Mouse (Mus musculus) myocyte (in vitro differentiated cells): ENCODE results near the gene Tubgcp6. TPM values are rescaled to one million over a fixed set of nuclear protein-coding genes. Genes with fewer than 3 reads are reported as not detected.

Experiments used
- H3K27me3 ChIP-seq: one replicate; pipeline ENCODE4 v1.6.1; 2011; ENCODE audit not compliant: control insufficient read depth, insufficient read depth, insufficient read length
- H3K36me3 ChIP-seq: one replicate; pipeline ENCODE4 v1.6.1; 2011; ENCODE audit not compliant: control insufficient read depth, insufficient read depth
- H3K4me2 ChIP-seq: one replicate; pipeline ENCODE4 v1.6.1; 2011; ENCODE audit warnings: low read depth, control low read depth
- H3K4me3 ChIP-seq: one replicate; pipeline ENCODE4 v1.5.1; 2011; ENCODE audit warnings: mild to moderate bottlenecking, control low read depth, moderate library complexity
- H3K79me2 ChIP-seq: one replicate; pipeline ENCODE4 v1.6.1; 2011; ENCODE audit not compliant: control insufficient read depth, insufficient read depth
- H3ac ChIP-seq: one replicate; pipeline ENCODE4 v1.6.1; 2011; ENCODE audit not compliant: control insufficient read depth, insufficient read length
- CEBPB ChIP-seq: IDR thresholded peaks from 2 replicates; pipeline ENCODE4 v1.6.1; 2011; ENCODE audit warnings: mild to moderate bottlenecking, moderate library complexity; ENCODE audit not compliant: poor library complexity, insufficient read depth, severe bottlenecking
- E2F4 ChIP-seq: IDR thresholded peaks from one replicate; pipeline ENCODE4 v1.6.1; 2011; ENCODE audit warnings: mild to moderate bottlenecking, control low read depth, moderate library complexity; ENCODE audit not compliant: insufficient read depth
- MAX ChIP-seq: IDR thresholded peaks from one replicate; pipeline ENCODE4 v1.6.1; 2011; ENCODE audit warnings: low read depth, mild to moderate bottlenecking, control low read depth
- MYOD1 ChIP-seq, 3 experiments: IDR thresholded peaks; one replicate each; pipeline ENCODE4 v1.6.1; 2011; ENCODE audit warnings: control low read depth in 2 of 3, low read depth in 2 of 3, mild to moderate bottlenecking in 2 of 3, moderate library complexity in 1 of 3; ENCODE audit not compliant: insufficient read length in 2 of 3, control insufficient read depth in 1 of 3
- MYOG ChIP-seq, 3 experiments: IDR thresholded peaks; one replicate each; pipeline ENCODE4 v1.6.1; 2011; ENCODE audit warnings: control low read depth in 2 of 3, low read depth in 2 of 3, mild to moderate bottlenecking in 2 of 3; ENCODE audit not compliant: insufficient read length in 2 of 3, control insufficient read depth in 1 of 3, insufficient read depth in 1 of 3
- POLR2A ChIP-seq: IDR thresholded peaks from one replicate; pipeline ENCODE4 v1.6.1; 2011; ENCODE audit warnings: low read depth, mild to moderate bottlenecking, control low read depth, moderate library complexity; ENCODE audit not compliant: insufficient read length
- POLR2AphosphoS2 ChIP-seq: IDR thresholded peaks from one replicate; pipeline ENCODE4 v1.6.1; 2011; ENCODE audit warnings: low read depth, control low read depth; ENCODE audit not compliant: insufficient read length
- REST ChIP-seq: IDR thresholded peaks from one replicate; pipeline ENCODE4 v1.6.1; 2011; ENCODE audit warnings: mild to moderate bottlenecking, control low read depth, moderate library complexity; ENCODE audit not compliant: insufficient read depth, insufficient read length
- SRF ChIP-seq: IDR thresholded peaks from one replicate; pipeline ENCODE4 v1.6.1; 2011; ENCODE audit warnings: low read depth; ENCODE audit not compliant: control insufficient read depth, insufficient read length
- TCF12 ChIP-seq: IDR thresholded peaks from one replicate; pipeline ENCODE4 v1.6.1; 2011; ENCODE audit warnings: mild to moderate bottlenecking, control low read depth; ENCODE audit not compliant: poor library complexity, insufficient read depth, severe bottlenecking
- TCF3 ChIP-seq: IDR thresholded peaks from one replicate; pipeline ENCODE4 v1.6.1; 2011; ENCODE audit warnings: low read depth, control low read depth; ENCODE audit not compliant: insufficient read length
- USF1 ChIP-seq: IDR thresholded peaks from one replicate; pipeline ENCODE4 v1.6.1; 2011; ENCODE audit warnings: low read depth, mild to moderate bottlenecking, control low read depth, moderate library complexity
- polyA plus RNA-seq: library from polyadenylated mRNA; unstranded; fragments of >200 nt; fragmentation: generic; extraction: Trizol; gene quantifications from one replicate; pipeline ENCODE4 v1.2.1, GENCODE M21; 2012; ENCODE audit warnings: missing spikeins

Tubgcp6 gene
- polyA plus RNA-seq, 1 experiment, result 15.0 TPM

- Histone ChIP-seq H3K4me2 (no peak overlapping the region), H3K36me3 (peaks cover 18% of the 10 kb centered on the region), H3K4me3 (no peak overlapping the region), H3K79me2 (peaks cover 34% of the 10 kb centered on the region), H3ac (no peak overlapping the region), H3K27me3 (no peaks in the 10 kb centered on the region)
- TF ChIP-seq REST (no peak), MYOG (IDR thresholded peaks at IDR 0.05; ENCODE audit: control insufficient read depth in 1 of 3, insufficient read depth in 1 of 3, insufficient read length in 2 of 3, low read depth in 2 of 3) (no peak), SRF (no peak), E2F4 (no peak), USF1 (no peak), CEBPB (no peak), POLR2AphosphoS2 (no peak), MAX (no peak), POLR2A (no peak)
Measured at GRCm38 (mm10) chr15:89124312-89124711, 1.4 kb upstream of the Tubgcp6 start.

- peaks cover 38% of the 10 kb centered on the region for H3K79me2 ChIP-seq
- H3K4me3 ChIP-seq, result peak overlapping the region; percentile 91
- H3K36me3 ChIP-seq, result peaks cover 18% of the 10 kb centered on the region
- no peaks in the 10 kb centered on the region for H3K27me3 ChIP-seq
- peak overlapping the region; percentile 73 for H3K4me2 ChIP-seq
- no peak for TF ChIP-seq E2F4
- no peak for TF ChIP-seq POLR2A
- no peak for TF ChIP-seq POLR2AphosphoS2
- no peak for TF ChIP-seq USF1
- TF ChIP-seq SRF, result no peak
- no peak for TF ChIP-seq MAX
- no peak for TF ChIP-seq REST
- TF ChIP-seq MYOD1 (IDR thresholded peaks at IDR 0.05; ENCODE audit: control insufficient read depth in 1 of 3, insufficient read length in 2 of 3, low read depth in 2 of 3), result no peak
- no peak for TF ChIP-seq TCF3
- no peak for TF ChIP-seq TCF12
- no peak for TF ChIP-seq CEBPB
- TF ChIP-seq MYOG (IDR thresholded peaks at IDR 0.05; ENCODE audit: control insufficient read depth in 1 of 3, insufficient read depth in 1 of 3, insufficient read length in 2 of 3, low read depth in 2 of 3), result no peak
- H3ac ChIP-seq, result no peak overlapping the region
Measured at GRCm38 (mm10) chr15:89123595-89123994, 683 bp upstream of the Tubgcp6 start.

- TF ChIP-seq REST, result no peak
- no peak for TF ChIP-seq MYOD1 (IDR thresholded peaks at IDR 0.05; ENCODE audit: control insufficient read depth in 1 of 3, insufficient read length in 2 of 3, low read depth in 2 of 3)
- TF ChIP-seq TCF3, result no peak
- TF ChIP-seq SRF, result no peak
- TF ChIP-seq MAX, result no peak
- TF ChIP-seq E2F4, result no peak
- Histone ChIP-seq H3K4me3 (no peak overlapping the region), H3K36me3 (peaks cover 46% of the 10 kb centered on the region), H3ac (no peak overlapping the region), H3K4me2 (no peak overlapping the region), H3K79me2 (peaks cover 50% of the 10 kb centered on the region), H3K27me3 (no peaks in the 10 kb centered on the region)
Measured at GRCm38 (mm10) chr15:89118007-89118406, 4.9 kb downstream of the Tubgcp6 start.

- no peaks in the 10 kb centered on the region for H3K27me3 ChIP-seq
- no peaks in the 10 kb centered on the region for H3K79me2 ChIP-seq
- peak overlapping the region; percentile 22 for H3K4me2 ChIP-seq
- no peak overlapping the region for H3K4me3 ChIP-seq
- H3K36me3 ChIP-seq, result peaks cover 45% of the 10 kb centered on the region
- no peak overlapping the region for H3ac ChIP-seq
- no peak for TF ChIP-seq MYOG (IDR thresholded peaks at IDR 0.05; ENCODE audit: control insufficient read depth in 1 of 3, insufficient read depth in 1 of 3, insufficient read length in 2 of 3, low read depth in 2 of 3)
- TF ChIP-seq MAX, result no peak
- no peak for TF ChIP-seq CEBPB
- TF ChIP-seq POLR2AphosphoS2, result peak; percentile 14
- TF ChIP-seq POLR2A, result no peak
- no peak for TF ChIP-seq E2F4
- no peak for TF ChIP-seq TCF3
- TF ChIP-seq MYOD1 (IDR thresholded peaks at IDR 0.05; ENCODE audit: control insufficient read depth in 1 of 3, insufficient read length in 2 of 3, low read depth in 2 of 3), result no peak
- no peak for TF ChIP-seq USF1
- TF ChIP-seq REST, result no peak
- peak; percentile 13 for TF ChIP-seq SRF
- no peak for TF ChIP-seq TCF12
Measured at GRCm38 (mm10) chr15:89110147-89110546, 12.8 kb downstream of the Tubgcp6 start.

- Histone ChIP-seq H3K4me3 (no peak overlapping the region), H3K4me2 (peak overlapping the region; percentile 10), H3K79me2 (no peaks in the 10 kb centered on the region), H3K36me3 (peaks cover 39% of the 10 kb centered on the region), H3K27me3 (no peaks in the 10 kb centered on the region), H3ac (no peak overlapping the region)
- TF ChIP-seq MYOD1 (IDR thresholded peaks at IDR 0.05; ENCODE audit: control insufficient read depth in 1 of 3, insufficient read length in 2 of 3, low read depth in 2 of 3) (peak in 2 of 3 experiments; percentile 37 to 47), E2F4 (no peak), TCF12 (no peak), MAX (no peak), MYOG (IDR thresholded peaks at IDR 0.05; ENCODE audit: control insufficient read depth in 1 of 3, insufficient read depth in 1 of 3, insufficient read length in 2 of 3, low read depth in 2 of 3) (peak in 1 of 3 experiments; percentile 48), REST (no peak), SRF (no peak), POLR2A (no peak), USF1 (no peak), POLR2AphosphoS2 (peak; percentile 41), CEBPB (no peak), TCF3 (no peak)
Measured at GRCm38 (mm10) chr15:89106976-89107375, 15.9 kb downstream of the Tubgcp6 start.
